Comparison of ENCODE assay signal across 13 mouse cellular contexts in the genomic region with DNA sequence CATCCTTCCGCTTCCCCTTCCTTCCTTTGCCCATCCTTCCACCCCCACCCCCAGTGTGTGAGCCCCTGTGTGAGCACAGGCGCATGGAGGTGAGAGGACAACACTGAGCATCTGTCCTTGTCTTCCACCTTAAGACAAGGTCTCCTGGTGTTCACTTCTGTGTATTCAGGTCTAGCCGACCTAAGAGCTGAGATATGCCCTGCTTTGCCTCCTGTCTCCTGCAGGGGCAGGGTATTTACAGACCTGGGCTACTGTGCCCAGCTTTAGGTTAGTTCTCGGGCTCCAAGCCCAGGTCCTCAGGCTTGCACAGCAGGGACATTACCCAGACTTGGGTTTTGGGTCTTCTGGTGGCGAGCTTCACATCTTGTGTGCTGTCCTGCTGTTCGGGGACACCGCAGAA. TPM values are rescaled to one million over a fixed set of nuclear protein-coding genes. Genes with fewer than 3 reads are reported as not detected.
DNase-seq lines count a peak whose midpoint lies in the region; ATAC-seq and TF ChIP-seq lines count a peak whose summit lies in the region.
"Had no signal": no experiment of that assay in that cellular context is flagged by ENCODE, and none has a peak within 500 bp of the region (broad histone marks: within the 10 kb centered on the region; RNA-seq: fewer than 3 reads in every experiment).

No protein-coding gene starts in this region.

- no peaks in the 10 kb centered on the region for H3K27me3 ChIP-seq in intestine, postnatal 0 days (replicated peaks; ENCODE audit: control insufficient read depth, insufficient read depth, low read length)
- H3K27me3 ChIP-seq in intestine, embryonic 16.5 days (replicated peaks; ENCODE audit: control insufficient read depth, insufficient read depth, low read length) = 0 out of 2 replicates have a peak, but pooled peaks cover 3% of the 10 kb centered on the region
- no peaks in the 10 kb centered on the region for H3K27me3 ChIP-seq in limb, embryonic 11.5 days (ENCODE audit: control insufficient read depth, insufficient read depth, low read length)
- H3K27me3 ChIP-seq: embryonic facial prominence, embryonic 12.5 days; forebrain, embryonic 15.5 days; lung, embryonic 15.5 days had no signal

- no peak overlapping the region for H3K9ac ChIP-seq in intestine, postnatal 0 days (ENCODE audit: low read depth, low read length)
- no peak overlapping the region for H3K9ac ChIP-seq in intestine, embryonic 16.5 days (ENCODE audit: low read depth, low read length)
- H3K9ac ChIP-seq in limb, embryonic 11.5 days (ENCODE audit: low read length) = peak overlapping the region; percentile 22; the same call in 1 of the 2 replicates
- H3K9ac ChIP-seq: embryonic facial prominence, embryonic 12.5 days; forebrain, embryonic 15.5 days; lung, embryonic 15.5 days had no signal

- H3K4me1 ChIP-seq in intestine, postnatal 0 days (replicated peaks; ENCODE audit: control insufficient read depth, insufficient read depth, low read length) = no peaks in the 10 kb centered on the region
- no peaks in the 10 kb centered on the region for H3K4me1 ChIP-seq in intestine, embryonic 16.5 days (ENCODE audit: control insufficient read depth, insufficient read depth, low read length)
- H3K4me1 ChIP-seq in limb, embryonic 11.5 days (ENCODE audit: control insufficient read depth, insufficient read depth, low read length) = no peaks in the 10 kb centered on the region
- H3K4me1 ChIP-seq: embryonic facial prominence, embryonic 12.5 days; forebrain, embryonic 15.5 days; lung, embryonic 15.5 days had no signal

- no peak overlapping the region for H3K27ac ChIP-seq in intestine, postnatal 0 days (ENCODE audit: low read depth, low read length)
- H3K27ac ChIP-seq in intestine, embryonic 16.5 days (ENCODE audit: low read length) = no peak overlapping the region
- no peak overlapping the region for H3K27ac ChIP-seq in limb, embryonic 11.5 days (replicated peaks; ENCODE audit: low read depth, low read length)
- H3K27ac ChIP-seq: embryonic facial prominence, embryonic 12.5 days; forebrain, embryonic 15.5 days; lung, embryonic 15.5 days had no signal

- ATAC-seq in intestine, postnatal 0 days = no peak
- ATAC-seq in intestine, embryonic 16.5 days = no peak
- ATAC-seq in limb, embryonic 11.5 days (ENCODE audit: insufficient number of reproducible peaks, low FRiP score, low TSS enrichment, low read depth) = no peak
- ATAC-seq: forebrain, embryonic 15.5 days had no signal

- 50% methylated on average over 7 of the region's 7 CpGs for WGBS in intestine, postnatal 0 days
- WGBS in intestine, embryonic 16.5 days = 55% methylated on average over 7 of the region's 7 CpGs
- WGBS in limb, embryonic 11.5 days = 45% methylated on average over 7 of the region's 7 CpGs

- H3K36me3 ChIP-seq in intestine, postnatal 0 days (ENCODE audit: control insufficient read depth, insufficient read depth) = no peaks in the 10 kb centered on the region
- H3K36me3 ChIP-seq in intestine, embryonic 16.5 days (ENCODE audit: control insufficient read depth, insufficient read depth, low read length) = no peaks in the 10 kb centered on the region
- no peaks in the 10 kb centered on the region for H3K36me3 ChIP-seq in limb, embryonic 11.5 days (ENCODE audit: control insufficient read depth, insufficient read depth, low read length)
- H3K36me3 ChIP-seq: embryonic facial prominence, embryonic 12.5 days; forebrain, embryonic 15.5 days; lung, embryonic 15.5 days had no signal

- TF ChIP-seq CTCF in intestine, postnatal 0 days (IDR thresholded peaks at IDR 0.05; ENCODE audit: low read depth) = peak; percentile 47

- no peaks in the 10 kb centered on the region for H3K9me3 ChIP-seq in intestine, postnatal 0 days (ENCODE audit: control insufficient read depth)
- no peaks in the 10 kb centered on the region for H3K9me3 ChIP-seq in intestine, embryonic 16.5 days (ENCODE audit: control insufficient read depth, low read length)
- no peaks in the 10 kb centered on the region for H3K9me3 ChIP-seq in limb, embryonic 11.5 days (ENCODE audit: control insufficient read depth, low read length)
- H3K9me3 ChIP-seq: embryonic facial prominence, embryonic 12.5 days; forebrain, embryonic 15.5 days; lung, embryonic 15.5 days had no signal

- no peak overlapping the region for H3K4me3 ChIP-seq in intestine, postnatal 0 days (ENCODE audit: low read depth, low read length)
- H3K4me3 ChIP-seq in intestine, embryonic 16.5 days (ENCODE audit: low read length) = no peak overlapping the region
- no peak overlapping the region for H3K4me3 ChIP-seq in limb, embryonic 11.5 days (ENCODE audit: low read depth, low read length)
- H3K4me3 ChIP-seq: embryonic facial prominence, embryonic 12.5 days; forebrain, embryonic 15.5 days; lung, embryonic 15.5 days had no signal

- DNase-seq in thymus, postnatal 4 days = peak; percentile 17
- DNase-seq in thymus, postnatal 10 days (ENCODE audit: low spot score in 2 of 2) = no peak
- DNase-seq in limb, embryonic 11.5 days (ENCODE audit: low spot score) = no peak
- DNase-seq in layer of hippocampus, adult 9-11 months = no peak
- DNase-seq in urinary bladder, postnatal 10 days (ENCODE audit: low spot score) = no peak
- DNase-seq: heart, postnatal 36 days; kidney, adult 11 months; layer of hippocampus, postnatal 36 days had no signal

- no peak overlapping the region for H3K4me2 ChIP-seq in intestine, postnatal 0 days (replicated peaks; ENCODE audit: low read depth)
- H3K4me2 ChIP-seq in intestine, embryonic 16.5 days (ENCODE audit: low read depth, low read length) = no peak overlapping the region
- H3K4me2 ChIP-seq in limb, embryonic 11.5 days (ENCODE audit: low read depth, severe bottlenecking) = no peak overlapping the region
- H3K4me2 ChIP-seq: embryonic facial prominence, embryonic 12.5 days; forebrain, embryonic 15.5 days; lung, embryonic 15.5 days had no signal

RNA-seq across cellular contexts. Expression of gene Hexa, which starts 22.2 kb away (rescaled TPM):
- 440 and 476 TPM in 2 replicates for polyA plus RNA-seq in intestine, postnatal 0 days (2015; fragmentation: Nextera tagmentation; extraction: Ambion mirVana)
- polyA plus RNA-seq in intestine, embryonic 16.5 days (2015; fragmentation: Nextera tagmentation; extraction: Ambion mirVana) = 179 and 228 TPM in 2 replicates
- 47.1 and 49.5 TPM in 2 replicates for polyA plus RNA-seq in limb, embryonic 11.5 days (2014; fragmentation: Nextera tagmentation; extraction: Ambion mirVana)

RNA-seq across cellular contexts. Expression of gene Tmem202, which starts 22.5 kb away (rescaled TPM):
- 2.5 and 3.0 TPM in 2 replicates for polyA plus RNA-seq in intestine, postnatal 0 days (2015; fragmentation: Nextera tagmentation; extraction: Ambion mirVana)
- 0.50 and 0.60 TPM in 2 replicates for polyA plus RNA-seq in intestine, embryonic 16.5 days (2015; fragmentation: Nextera tagmentation; extraction: Ambion mirVana)
- 0.13 and 0.28 TPM in 2 replicates for polyA plus RNA-seq in limb, embryonic 11.5 days (2014; fragmentation: Nextera tagmentation; extraction: Ambion mirVana)
- polyA plus RNA-seq: embryonic facial prominence, embryonic 12.5 days; lung, embryonic 15.5 days had no signal

RNA-seq across cellular contexts. Expression of gene Arih1, which starts 30.7 kb away (rescaled TPM):
- 7.2 and 7.3 TPM in 2 replicates for polyA plus RNA-seq in intestine, postnatal 0 days (2015; fragmentation: Nextera tagmentation; extraction: Ambion mirVana)
- polyA plus RNA-seq in intestine, embryonic 16.5 days (2015; fragmentation: Nextera tagmentation; extraction: Ambion mirVana) = 7.2 and 7.7 TPM in 2 replicates
- polyA plus RNA-seq in limb, embryonic 11.5 days (2014; fragmentation: Nextera tagmentation; extraction: Ambion mirVana) = 20.3 and 21.2 TPM in 2 replicates
